Mouse (Mus musculus): ENCODE data around the gene Scd4. TPM values are rescaled to one million over a fixed set of nuclear protein-coding genes. Genes with fewer than 3 reads are reported as not detected.

Scd4 gene
- under 1 TPM in 1 of 2 experiments, not detected in 1; 0.15 TPM for total RNA-seq (2023)

DNA sequence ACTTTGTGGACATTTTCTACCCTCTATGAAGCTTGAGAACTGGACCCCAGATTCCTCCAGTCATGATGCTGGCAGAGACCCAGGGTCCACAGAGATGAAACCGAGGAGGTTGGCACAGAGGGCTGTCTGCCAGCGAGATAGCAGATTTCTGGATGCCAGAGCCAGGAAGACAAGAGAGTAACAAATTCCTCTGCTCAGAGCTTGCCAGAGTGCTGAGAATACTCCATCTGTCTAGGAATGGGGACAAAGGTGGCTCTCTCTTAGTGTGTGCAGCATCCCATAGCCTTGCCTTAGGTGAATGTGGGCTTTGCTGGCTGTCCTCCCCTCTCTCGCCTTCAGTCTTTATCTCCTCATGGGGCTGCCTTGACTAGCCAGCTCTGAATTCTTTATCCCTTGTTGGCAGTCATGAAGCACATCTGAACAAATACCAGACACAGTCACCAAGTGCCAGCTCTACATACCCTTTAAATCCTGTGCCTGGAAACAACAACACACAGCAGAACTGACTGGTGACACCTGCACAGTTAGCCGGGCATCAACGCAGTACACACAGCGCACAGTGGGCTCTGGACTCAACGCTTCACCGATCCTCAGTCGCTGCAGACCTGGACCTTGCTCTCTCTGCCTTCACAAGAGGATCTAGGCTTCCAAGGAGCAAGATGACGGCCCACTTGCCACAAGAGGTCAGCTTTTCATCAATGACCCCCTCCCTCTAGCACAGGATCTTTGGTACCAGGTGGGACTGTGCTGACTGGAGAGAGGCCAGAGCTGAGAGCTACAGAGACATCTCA lies at the start of gene Scd4:
Gene Scd4, plus strand, starts transcription at position 260 of the 791 bp plus-strand sequence.

GRCm38 (mm10) chr19:44292941-44293768 lies 39.7 kb upstream of the Scd4 start, which contains the start of gene Scd2:
Gene Scd2 (plus strand): TSS chr19:44293674.

Other genes starting within 250 kb of the Scd4 start
- gene Chuk, start 225.6 kb upstream of the Scd4 start, total RNA-seq (2023): 10 to 100 TPM; 37.8 to 38.4 TPM
- 10 to 100 TPM in 1 of 2 experiments, 1 to 10 TPM in 1; 9.9 to 14.3 TPM for gene Cwf19l1, start 197.2 kb upstream of the Scd4 start, total RNA-seq (2023)
- 10 to 100 TPM; 46.0 to 47.8 TPM for gene Bloc1s2, start 186.6 kb upstream of the Scd4 start, total RNA-seq (2023)
- gene Pkd2l1, start 140.7 kb upstream of the Scd4 start, total RNA-seq (2023): not detected
- gene Scd3, start 129.8 kb upstream of the Scd4 start, total RNA-seq (2023): not detected
- 10 to 100 TPM; 12.6 to 13.3 TPM for gene Scd2, start 39.4 kb upstream of the Scd4 start, total RNA-seq (2023)
- gene Scd1, start 74.8 kb downstream of the Scd4 start, total RNA-seq (2023): 10 to 100 TPM in 1 of 2 experiments, 1 to 10 TPM in 1; 5.1 to 14.3 TPM
- not detected for gene Wnt8b, start 160.4 kb downstream of the Scd4 start, total RNA-seq (2023)
- gene Sec31b, start 212.8 kb downstream of the Scd4 start, total RNA-seq (2023): under 1 TPM; 0.68 to 0.77 TPM
- not detected for gene Gm20538, start 219.7 kb downstream of the Scd4 start, total RNA-seq (2023)
- gene Ndufb8, start 222.3 kb downstream of the Scd4 start, total RNA-seq (2023): 100 to 1,000 TPM; 160 to 188 TPM
- 10 to 100 TPM; 20.6 to 25.6 TPM for gene Hif1an, start 229.8 kb downstream of the Scd4 start, total RNA-seq (2023)